Mouse (Mus musculus): ENCODE results near the gene Borcs6. TPM values are rescaled to one million over a fixed set of nuclear protein-coding genes. Genes with fewer than 3 reads are reported as not detected.
"Not testable (repeated sequence)": the region's sequence is repeated elsewhere in the genome, so short reads cannot be mapped to it uniquely, and the experiment has no call there.

Borcs6 gene
- polyA plus RNA-seq, 1 experiment from 2014 or later, result 4.3 TPM

- no peaks in the 10 kb centered on the region for H3K27me3 ChIP-seq
- peaks cover 62% of the 10 kb centered on the region for H3K4me1 ChIP-seq (replicated peaks)
- H3K27ac ChIP-seq (replicated peaks), result peak overlapping the region; percentile 94
- WGBS (ENCODE audit: insufficient replicate concordance), result 70% methylated on average over 6 of the region's 6 CpGs
- H3K4me3 ChIP-seq (replicated peaks), result no peak overlapping the region; the same call in 1 of the 2 replicates
- H3K9me3 ChIP-seq (replicated peaks), result no peaks in the 10 kb centered on the region
- peaks cover 34% of the 10 kb centered on the region for H3K36me3 ChIP-seq (replicated peaks)
- H3K9ac ChIP-seq, result no peak overlapping the region
- H3K4me2 ChIP-seq, result peak overlapping the region; percentile 82
- ATAC-seq (ENCODE audit: insufficient read depth), result no peak
Observed at GRCm38 (mm10) chr11:69090367-69090766, 30.9 kb downstream of the Borcs6 start.

GRCm38 (mm10) chr11:69091566-69092385, 32.3 kb downstream of the Borcs6 start:
- Histone ChIP-seq H3K27me3 (no peaks in the 10 kb centered on the region), H3K4me3 (replicated peaks) (no peak overlapping the region), H3K36me3 (replicated peaks) (peaks cover 34% of the 10 kb centered on the region), H3K9ac (no peak overlapping the region), H3K27ac (replicated peaks) (no peak overlapping the region; the same call in 1 of the 2 replicates), H3K4me2 (no peak overlapping the region), H3K4me1 (replicated peaks) (peaks cover 76% of the 10 kb centered on the region), H3K9me3 (replicated peaks) (no peaks in the 10 kb centered on the region)
- 56% methylated on average over 7 of the region's 7 CpGs for WGBS (ENCODE audit: insufficient replicate concordance)
- no peak for ATAC-seq (ENCODE audit: insufficient read depth)

DNA sequence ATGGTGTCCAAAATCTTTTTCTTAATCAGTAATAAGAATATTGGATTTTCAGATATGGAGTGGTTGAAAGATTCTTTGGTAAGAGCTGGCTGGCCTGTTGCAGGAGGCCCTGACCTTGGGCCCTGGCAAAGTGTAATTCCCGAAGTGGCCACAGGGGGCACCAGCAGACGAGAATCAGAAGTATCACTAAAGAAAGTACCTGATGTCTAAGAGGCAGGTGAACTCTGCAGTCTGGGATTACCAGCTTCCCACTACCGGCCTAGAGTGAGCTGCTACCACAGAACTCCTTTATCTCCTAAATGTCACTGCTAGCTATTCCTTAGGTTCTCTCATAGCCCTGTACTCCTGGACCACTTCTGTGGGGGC, 32.9 kb downstream of the Borcs6 start:
- Histone ChIP-seq H3K4me2 (no peak overlapping the region), H3K4me3 (replicated peaks) (no peak overlapping the region), H3K36me3 (replicated peaks) (peaks cover 34% of the 10 kb centered on the region), H3K27ac (replicated peaks) (no peak overlapping the region), H3K9me3 (replicated peaks) (no peaks in the 10 kb centered on the region), H3K9ac (no peak overlapping the region), H3K27me3 (no peaks in the 10 kb centered on the region), H3K4me1 (replicated peaks) (peaks cover 82% of the 10 kb centered on the region)
- no peak for ATAC-seq (ENCODE audit: insufficient read depth)
- under 1% methylated on average over 3 of the region's 3 CpGs for WGBS (ENCODE audit: insufficient replicate concordance)

DNA sequence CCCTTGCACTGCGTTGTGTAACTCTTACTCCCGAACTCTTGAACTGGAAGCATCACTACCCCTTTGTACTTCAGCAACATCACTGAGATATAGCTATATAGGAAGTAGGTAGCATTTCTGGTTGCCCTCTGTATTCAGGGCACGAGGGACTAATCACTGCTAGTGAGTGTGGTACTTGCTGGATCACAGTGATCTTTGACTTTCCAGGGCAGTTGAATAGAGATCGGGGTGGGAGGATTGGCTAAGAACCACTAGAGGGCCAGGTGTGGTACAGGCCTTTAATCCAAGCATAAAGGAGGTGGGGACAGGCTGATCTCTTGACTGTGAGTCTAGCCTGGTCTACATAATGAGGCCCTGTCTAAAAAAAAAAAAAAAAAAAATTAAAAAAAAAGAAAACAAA, 33.4 kb downstream of the Borcs6 start:
- Histone ChIP-seq H3K4me1 (replicated peaks) (peaks cover 87% of the 10 kb centered on the region), H3K9me3 (replicated peaks) (no peaks in the 10 kb centered on the region), H3K27ac (replicated peaks) (no peak overlapping the region), H3K4me2 (no peak overlapping the region), H3K4me3 (replicated peaks) (no peak overlapping the region), H3K27me3 (no peaks in the 10 kb centered on the region), H3K36me3 (replicated peaks) (peaks cover 34% of the 10 kb centered on the region), H3K9ac (no peak overlapping the region)
- ATAC-seq (ENCODE audit: insufficient read depth), result no peak
- 74% methylated on average over 4 of the region's 4 CpGs for WGBS (ENCODE audit: insufficient replicate concordance)

- WGBS (ENCODE audit: insufficient replicate concordance), result 82% methylated on average over 7 of the region's 7 CpGs
- peaks cover 90% of the 10 kb centered on the region for H3K4me1 ChIP-seq (replicated peaks)
- 0 out of 2 replicates have a peak overlapping the region, but pooled peaks have one; percentile 94 for H3K4me2 ChIP-seq
Observed at GRCm38 (mm10) chr11:69093856-69094255, 34.3 kb downstream of the Borcs6 start.

DNA sequence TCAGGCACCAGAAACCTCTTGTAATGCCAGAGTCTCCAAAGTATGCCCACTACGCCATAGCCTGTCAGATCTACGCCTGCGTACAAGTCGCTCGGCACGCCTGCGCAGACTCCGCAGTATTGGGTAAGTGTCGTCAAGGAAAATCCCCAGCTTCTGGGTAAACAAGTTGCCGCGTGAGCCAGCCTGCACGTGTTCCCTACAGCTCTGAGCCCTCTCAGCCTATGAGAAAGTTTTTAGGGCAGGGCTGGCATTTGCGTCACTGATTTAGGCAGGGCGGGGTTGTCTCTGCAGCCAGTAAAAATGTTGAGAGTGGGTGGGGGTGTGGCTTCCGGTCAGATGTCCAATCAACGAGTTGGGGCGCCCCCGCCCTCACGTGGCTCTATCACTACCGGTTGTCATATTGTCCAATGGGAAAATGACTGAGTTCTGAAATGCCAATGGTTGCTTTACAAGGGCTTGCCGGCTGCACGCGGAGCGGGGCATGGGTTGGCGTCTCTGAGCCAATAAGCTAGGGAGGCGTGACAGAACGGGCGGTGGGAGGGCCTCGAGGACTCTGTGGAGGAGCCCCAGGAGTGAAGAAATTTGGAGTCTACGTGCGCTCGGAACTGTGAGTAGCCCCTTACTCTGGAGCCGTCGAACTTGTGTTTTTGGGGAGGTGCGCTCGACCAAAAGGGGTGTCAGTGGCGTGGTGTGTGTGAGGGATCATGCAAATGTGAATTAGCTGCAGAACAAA, 35.3 kb downstream of the Borcs6 start, which contains the start of gene Per1:
Per1 (plus strand) TSS at position 521 of the 733 bp plus-strand sequence.
- ATAC-seq (ENCODE audit: insufficient read depth), result peak; percentile 87
- WGBS (ENCODE audit: insufficient replicate concordance), result 0% methylated on average over 37 of the region's 37 CpGs

More at GRCm38 (mm10) chr11:69093856-69094255, 34.3 kb downstream of the Borcs6 start:
- not testable (repeated sequence) for H3K9me3 ChIP-seq (replicated peaks); H3K9ac ChIP-seq; ATAC-seq (ENCODE audit: insufficient read depth); H3K4me3 ChIP-seq (replicated peaks); H3K27me3 ChIP-seq
- H3K36me3 ChIP-seq (replicated peaks), result peaks cover 34% of the 10 kb centered on the region
- H3K27ac ChIP-seq (replicated peaks), result peak overlapping the region; percentile 94; the same call in 1 of the 2 replicates

DNA sequence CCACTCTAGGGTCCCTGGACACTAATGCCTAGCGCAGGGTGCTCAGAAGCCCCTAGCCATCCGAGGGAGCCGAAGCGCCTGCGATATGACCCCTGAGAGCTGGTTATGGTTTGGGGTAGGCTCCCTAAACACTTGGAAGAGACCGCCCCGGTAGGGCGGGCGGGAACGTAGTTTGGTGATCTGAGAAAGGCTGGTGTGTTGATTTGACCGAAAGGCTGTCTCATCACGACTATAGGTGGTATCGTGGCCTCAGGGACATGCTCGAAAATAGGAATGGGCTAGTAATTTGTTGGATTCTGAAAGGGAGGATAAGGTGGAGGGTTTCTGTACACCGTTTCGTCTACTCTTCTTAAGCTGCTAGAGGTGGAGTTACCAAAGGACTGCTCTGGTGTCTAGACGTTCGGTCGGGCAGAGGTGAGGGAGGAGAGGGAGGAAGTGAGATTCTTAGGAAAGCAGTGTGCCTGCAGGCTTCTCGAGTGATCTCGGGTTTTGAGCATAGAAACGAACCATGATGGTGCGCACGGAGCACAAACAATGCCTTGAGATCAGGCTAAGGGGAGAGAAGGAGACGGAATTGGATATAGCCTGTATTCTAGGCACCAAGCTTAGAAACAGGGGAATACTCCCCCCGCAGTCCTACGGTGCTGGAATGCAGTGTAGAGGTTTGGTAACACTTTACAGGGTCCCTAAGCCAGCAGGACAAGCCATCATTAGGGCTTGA, 36.2 kb downstream of the Borcs6 start:
- Histone ChIP-seq H3K9ac (peak overlapping the region; percentile 77), H3K4me2 (peak overlapping the region; percentile 94), H3K4me1 (replicated peaks) (peaks cover 90% of the 10 kb centered on the region), H3K4me3 (replicated peaks) (peak overlapping the region; percentile 67), H3K27me3 (no peaks in the 10 kb centered on the region), H3K9me3 (replicated peaks) (no peaks in the 10 kb centered on the region), H3K36me3 (replicated peaks) (peaks cover 25% of the 10 kb centered on the region), H3K27ac (replicated peaks) (peak overlapping the region; percentile 94)
- no peak for ATAC-seq (ENCODE audit: insufficient read depth)
- WGBS (ENCODE audit: insufficient replicate concordance), result 1% methylated on average over 27 of the region's 27 CpGs

More for the DNA sequence above, 35.3 kb downstream of the Borcs6 start, which contains the start of gene Per1:
- no peaks in the 10 kb centered on the region for H3K27me3 ChIP-seq
- peaks cover 90% of the 10 kb centered on the region for H3K4me1 ChIP-seq (replicated peaks)
- H3K4me3 ChIP-seq (replicated peaks), result peak within 1 kb of the TSS; percentile 67
- peak within 1 kb of the TSS; percentile 94 for H3K4me2 ChIP-seq
- H3K9ac ChIP-seq, result peak within 1 kb of the TSS; percentile 77
- no peaks in the 10 kb centered on the region for H3K9me3 ChIP-seq (replicated peaks)
- H3K36me3 ChIP-seq (replicated peaks), result peaks cover 29% of the 10 kb centered on the region
- H3K27ac ChIP-seq (replicated peaks), result peak within 1 kb of the TSS; percentile 94

DNA sequence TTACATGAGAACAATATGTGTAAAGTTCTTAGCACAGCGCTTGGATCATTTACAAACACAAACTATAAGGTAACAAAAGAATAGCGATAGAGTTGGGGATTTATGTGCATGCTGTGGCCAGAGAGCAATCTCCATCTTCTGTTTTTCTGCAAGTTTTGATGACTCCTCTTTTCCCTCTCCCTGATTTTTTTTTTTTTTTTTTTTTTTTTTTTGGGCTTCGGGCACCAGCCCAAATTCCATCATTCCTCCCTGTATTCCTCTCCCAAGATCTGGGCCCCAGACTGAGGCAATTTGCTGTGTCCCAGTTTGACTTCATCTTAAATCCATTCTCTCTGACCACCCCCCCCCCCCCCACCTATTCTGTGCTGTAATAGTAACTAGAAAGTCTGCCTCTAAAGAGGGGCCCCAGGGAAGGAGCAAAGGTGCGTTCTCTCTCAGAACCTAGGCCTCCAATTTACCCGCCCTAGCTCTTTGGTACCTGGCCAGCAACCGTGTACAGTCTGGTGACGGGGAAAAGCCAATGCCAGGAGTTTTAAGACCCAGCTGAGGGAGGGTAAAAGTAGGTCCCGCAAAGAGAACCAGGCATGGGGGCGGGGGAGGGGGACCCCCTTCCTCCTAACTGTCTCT, 37.0 kb downstream of the Borcs6 start:
- no peaks in the 10 kb centered on the region for H3K27me3 ChIP-seq
- H3K36me3 ChIP-seq (replicated peaks), result peaks cover 25% of the 10 kb centered on the region
- ATAC-seq (ENCODE audit: insufficient read depth), result no peak
- 16% methylated on average over 9 of the region's 9 CpGs for WGBS (ENCODE audit: insufficient replicate concordance)
- peak overlapping the region; percentile 67 for H3K4me3 ChIP-seq (replicated peaks)
- peak overlapping the region; percentile 94 for H3K27ac ChIP-seq (replicated peaks)
- peak overlapping the region; percentile 94 for H3K4me2 ChIP-seq
- no peaks in the 10 kb centered on the region for H3K9me3 ChIP-seq (replicated peaks)
- peaks cover 87% of the 10 kb centered on the region for H3K4me1 ChIP-seq (replicated peaks)
- peak overlapping the region; percentile 77 for H3K9ac ChIP-seq

DNA sequence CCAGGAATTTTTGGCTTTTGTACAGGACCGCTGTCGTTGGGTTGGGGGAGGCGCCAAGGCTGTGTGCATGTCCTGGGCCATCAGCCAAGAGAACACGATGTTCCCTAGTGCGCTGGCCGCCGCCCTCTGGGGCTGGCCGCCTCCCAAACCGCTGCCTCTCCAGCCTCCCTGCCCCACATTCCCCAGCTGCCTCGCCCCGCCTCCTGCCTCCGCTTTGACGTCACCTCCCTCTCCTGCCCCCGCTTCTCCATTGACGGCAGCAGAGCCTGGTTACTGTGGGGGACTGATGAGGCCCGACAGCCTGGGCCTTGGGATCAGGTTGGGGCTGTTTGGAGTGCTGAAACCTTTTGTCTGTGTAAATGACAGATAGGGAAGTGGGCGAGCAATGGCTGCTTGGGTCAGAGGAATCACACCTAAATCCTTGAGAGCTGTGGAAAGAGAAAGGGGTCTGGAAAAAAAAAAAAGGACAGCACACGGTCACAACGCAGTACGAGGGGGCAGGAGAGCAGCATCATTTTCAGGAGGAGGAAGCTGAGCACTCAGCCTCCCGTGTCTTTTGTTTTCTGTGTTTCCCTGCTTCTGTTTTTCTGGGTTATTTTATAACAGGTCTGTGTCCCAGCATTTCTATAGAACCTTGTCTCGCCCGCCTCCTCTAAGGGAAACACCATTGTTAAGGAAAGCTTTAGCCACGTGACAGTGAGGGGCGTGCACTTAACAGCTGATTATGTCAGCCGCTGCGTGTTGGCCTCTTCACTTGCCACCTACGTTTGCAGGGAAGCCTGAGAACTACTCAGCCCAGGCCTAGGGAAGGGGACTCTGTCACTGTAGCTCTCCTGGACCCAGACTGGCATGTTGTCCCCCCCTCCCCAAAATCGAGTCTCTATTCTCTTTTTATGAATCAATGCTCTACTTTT, 37.7 kb downstream of the Borcs6 start:
- Histone ChIP-seq H3K4me2 (peak overlapping the region; percentile 94), H3K4me1 (replicated peaks) (peaks cover 81% of the 10 kb centered on the region), H3K27me3 (no peaks in the 10 kb centered on the region), H3K27ac (replicated peaks) (peak overlapping the region; percentile 94), H3K36me3 (replicated peaks) (peaks cover 25% of the 10 kb centered on the region), H3K4me3 (replicated peaks) (peak overlapping the region; percentile 67), H3K9me3 (replicated peaks) (no peaks in the 10 kb centered on the region), H3K9ac (peak overlapping the region; percentile 77)
- 2% methylated on average over 29 of the region's 29 CpGs for WGBS (ENCODE audit: insufficient replicate concordance)
- ATAC-seq (ENCODE audit: insufficient read depth), result peak; percentile 40

Data from liver, embryonic 15.5 days (tissue).